Comparison of ENCODE assay signal across 8 mouse cellular contexts in the genomic region with DNA sequence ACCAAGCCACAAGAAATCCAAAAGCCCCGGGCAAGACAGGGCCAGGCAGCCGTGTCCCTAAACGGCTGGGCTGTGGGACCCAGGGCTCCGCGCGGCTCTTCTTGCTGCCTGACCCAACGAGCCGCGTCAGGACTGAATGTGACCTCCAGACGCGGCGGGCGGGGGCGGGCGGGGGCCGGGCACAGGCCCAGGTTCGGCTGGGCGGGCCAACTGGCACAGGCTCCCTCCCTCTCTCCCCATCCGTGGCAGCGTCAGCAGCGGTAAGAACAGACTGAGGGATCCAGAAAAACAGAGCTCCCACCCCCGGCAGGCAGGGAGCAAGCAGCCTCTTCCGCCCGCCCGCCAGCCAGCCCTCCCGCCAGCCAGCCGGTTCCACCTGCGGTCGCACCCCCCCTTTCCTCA. TPM values are rescaled to one million over a fixed set of nuclear protein-coding genes. Genes with fewer than 3 reads are reported as not detected.
A peak's percentile ranks its signal among the peaks of the same experiment; 100 is the strongest.
DNase-seq lines count a peak whose midpoint lies in the region; ATAC-seq and TF ChIP-seq lines count a peak whose summit lies in the region.

No protein-coding gene starts in this region.

- TF ChIP-seq CTCF in spleen, adult 2 months (IDR thresholded peaks at IDR 0.05; ENCODE audit: extremely low read depth, insufficient read depth, insufficient read length, insufficient replicate concordance): no peak
- TF ChIP-seq CTCF in liver, adult 2 months (IDR thresholded peaks at IDR 0.05; ENCODE audit: low read depth, low read length): no peak
- peak; percentile 1; the same call in 1 of the 2 replicates for TF ChIP-seq CTCF in midbrain, postnatal 0 days (IDR thresholded peaks at IDR 0.05)
- no peak for TF ChIP-seq CTCF in testis, adult 2 months (IDR thresholded peaks at IDR 0.05; ENCODE audit: control insufficient read depth, insufficient read depth, insufficient replicate concordance, low read depth, low read length)

- DNase-seq in spleen, adult 2 months (ENCODE audit: low read depth in 1 of 2, low spot score in 2 of 2): peak in 1 of 2 experiments; percentile 23
- DNase-seq in spleen, adult 12 weeks (ENCODE audit: low spot score): no peak
- peak; percentile 70 for DNase-seq in forebrain, embryonic 11.5 days (ENCODE audit: low spot score)
- DNase-seq in kidney, postnatal 10 days: peak; percentile 83
- peak; percentile 62 for DNase-seq in liver, adult 2 months (ENCODE audit: extremely low read depth, low read depth, low spot score)
- peak; percentile 81 for DNase-seq in midbrain, postnatal 0 days (ENCODE audit: low spot score)

- no peak for ATAC-seq in forebrain, embryonic 11.5 days (replicated peaks; ENCODE audit: low FRiP score)
- peak; percentile 67 for ATAC-seq in heart, embryonic 15.5 days (replicated peaks; ENCODE audit: insufficient number of reproducible peaks, insufficient read depth, low FRiP score, low read depth)
- peak; percentile 47; the same call in 1 of the 2 replicates for ATAC-seq in midbrain, postnatal 0 days (ENCODE audit: low FRiP score)

- no peaks in the 10 kb centered on the region for H3K27me3 ChIP-seq in spleen, adult 2 months (ENCODE audit: control insufficient read depth, insufficient read depth, low read length)
- H3K27me3 ChIP-seq in forebrain, embryonic 11.5 days (ENCODE audit: control insufficient read depth, insufficient read depth, low read length): no peaks in the 10 kb centered on the region
- H3K27me3 ChIP-seq in heart, embryonic 15.5 days: no peaks in the 10 kb centered on the region
- H3K27me3 ChIP-seq in liver, adult 2 months (ENCODE audit: control insufficient read depth, insufficient read depth, low read length): no peaks in the 10 kb centered on the region
- H3K27me3 ChIP-seq in midbrain, postnatal 0 days (ENCODE audit: insufficient read depth, low read length): no peaks in the 10 kb centered on the region
- H3K27me3 ChIP-seq in testis, adult 2 months (ENCODE audit: control insufficient read depth, insufficient read depth, low read length): no peaks in the 10 kb centered on the region

- 3% methylated on average over 26 of the region's 29 CpGs for WGBS in spleen, adult 2 months
- WGBS in forebrain, embryonic 11.5 days: 2% methylated on average over 21 of the region's 29 CpGs
- under 1% methylated on average over 28 of the region's 29 CpGs for WGBS in heart, embryonic 15.5 days
- 8% methylated on average over 27 of the region's 29 CpGs for whole genome bisulfite sequencing in liver, adult 2 months
- 4% methylated on average over 23 of the region's 29 CpGs for WGBS in midbrain, postnatal 0 days

- no peaks in the 10 kb centered on the region; the same call in 1 of the 2 replicates for H3K79me2 ChIP-seq in liver, adult 2 months (ENCODE audit: control insufficient read depth, insufficient read depth, low read length)

- no peak for TF ChIP-seq POLR2A in spleen, adult 2 months (IDR thresholded peaks at IDR 0.05; ENCODE audit: low read depth, low read length)
- TF ChIP-seq POLR2A in liver, adult 2 months (IDR thresholded peaks at IDR 0.05; ENCODE audit: extremely low read depth, insufficient read depth, low read length): no peak
- TF ChIP-seq POLR2A in testis, adult 2 months (IDR thresholded peaks at IDR 0.05; ENCODE audit: control insufficient read depth, low read depth, low read length): no peak

- H3K4me2 ChIP-seq in forebrain, embryonic 11.5 days (ENCODE audit: low read depth, low read length, severe bottlenecking): peak overlapping the region; percentile 53
- H3K4me2 ChIP-seq in heart, embryonic 15.5 days: peak overlapping the region; percentile 75
- peak overlapping the region; percentile 57 for H3K4me2 ChIP-seq in midbrain, postnatal 0 days (ENCODE audit: low read depth, low read length, poor library complexity, severe bottlenecking)

- no peaks in the 10 kb centered on the region for H3K9me3 ChIP-seq in forebrain, embryonic 11.5 days (ENCODE audit: control insufficient read depth, low read length)
- no peaks in the 10 kb centered on the region for H3K9me3 ChIP-seq in heart, embryonic 15.5 days (replicated peaks)
- no peaks in the 10 kb centered on the region for H3K9me3 ChIP-seq in midbrain, postnatal 0 days (ENCODE audit: low read length)

- H3K4me3 ChIP-seq in spleen, adult 2 months (ENCODE audit: extremely low read depth, insufficient read depth, insufficient read length): peak overlapping the region; percentile 45; the same call in 1 of the 2 replicates
- peak overlapping the region; percentile 19 for H3K4me3 ChIP-seq in forebrain, embryonic 11.5 days (ENCODE audit: low read depth, low read length)
- peak overlapping the region; percentile 46 for H3K4me3 ChIP-seq in heart, embryonic 15.5 days
- H3K4me3 ChIP-seq in liver, adult 2 months (ENCODE audit: insufficient read depth, low read depth, low read length): peak overlapping the region; percentile 56
- H3K4me3 ChIP-seq in midbrain, postnatal 0 days (ENCODE audit: low read depth, low read length): peak overlapping the region; percentile 28
- H3K4me3 ChIP-seq in testis, adult 2 months (ENCODE audit: control insufficient read depth, low read depth, low read length): peak overlapping the region; percentile 14; the same call in 1 of the 2 replicates

- peak overlapping the region; percentile 53 for H3K9ac ChIP-seq in forebrain, embryonic 11.5 days (ENCODE audit: low read length)
- peak overlapping the region; percentile 43 for H3K9ac ChIP-seq in heart, embryonic 15.5 days
- peak overlapping the region; percentile 63 for H3K9ac ChIP-seq in liver, adult 2 months (ENCODE audit: low read depth, low read length)
- H3K9ac ChIP-seq in midbrain, postnatal 0 days (replicated peaks; ENCODE audit: low read length, poor library complexity, severe bottlenecking): peak overlapping the region; percentile 57

- peak overlapping the region; percentile 26; the same call in 1 of the 2 replicates for H3K27ac ChIP-seq in spleen, adult 2 months (ENCODE audit: insufficient read depth, low read length)
- no peak overlapping the region for H3K27ac ChIP-seq in forebrain, embryonic 11.5 days (ENCODE audit: low read depth, low read length)
- peak overlapping the region; percentile 82 for H3K27ac ChIP-seq in heart, embryonic 15.5 days
- H3K27ac ChIP-seq in liver, adult 2 months (replicated peaks; ENCODE audit: insufficient read depth, low read depth, low read length): peak overlapping the region; percentile 80
- H3K27ac ChIP-seq in midbrain, postnatal 0 days (ENCODE audit: low read depth, low read length): peak overlapping the region; percentile 58
- H3K27ac ChIP-seq in testis, adult 2 months (ENCODE audit: control insufficient read depth, insufficient read depth, low read depth, low read length): no peak overlapping the region

- H3K36me3 ChIP-seq in spleen, adult 2 months (ENCODE audit: control insufficient read depth, insufficient read depth, low read length): peaks cover 7% of the 10 kb centered on the region
- H3K36me3 ChIP-seq in forebrain, embryonic 11.5 days (ENCODE audit: control insufficient read depth, insufficient read depth, low read length): peaks cover 4% of the 10 kb centered on the region
- H3K36me3 ChIP-seq in heart, embryonic 15.5 days: peaks cover 5% of the 10 kb centered on the region; the same call in 1 of the 2 replicates
- H3K36me3 ChIP-seq in liver, adult 2 months (ENCODE audit: control insufficient read depth, insufficient read depth, low read length): no peaks in the 10 kb centered on the region; the same call in 1 of the 2 replicates
- peaks cover 7% of the 10 kb centered on the region for H3K36me3 ChIP-seq in midbrain, postnatal 0 days (ENCODE audit: insufficient read depth, low read length)
- H3K36me3 ChIP-seq in testis, adult 2 months (ENCODE audit: control insufficient read depth, insufficient read depth, low read length): no peaks in the 10 kb centered on the region

- H3K4me1 ChIP-seq in spleen, adult 2 months (ENCODE audit: control insufficient read depth, insufficient read depth, insufficient read length): peaks cover 56% of the 10 kb centered on the region
- peaks cover 29% of the 10 kb centered on the region for H3K4me1 ChIP-seq in forebrain, embryonic 11.5 days (replicated peaks; ENCODE audit: control insufficient read depth, insufficient read depth, low read length)
- H3K4me1 ChIP-seq in heart, embryonic 15.5 days (replicated peaks): peaks cover 89% of the 10 kb centered on the region
- peaks cover 29% of the 10 kb centered on the region for H3K4me1 ChIP-seq in liver, adult 2 months (ENCODE audit: control insufficient read depth, insufficient read depth, low read length)
- H3K4me1 ChIP-seq in midbrain, postnatal 0 days (ENCODE audit: insufficient read depth, low read length): peaks cover 14% of the 10 kb centered on the region
- peaks cover 2% of the 10 kb centered on the region for H3K4me1 ChIP-seq in testis, adult 2 months (ENCODE audit: control insufficient read depth, insufficient read depth, low read length)

RNA-seq across cellular contexts. Expression of a gene that starts 55.2 kb away (rescaled TPM):
- polyA plus RNA-seq in spleen, adult 2 months (2012; rRNA removed): 0.54 and 0.93 TPM in 2 replicates
- 4.5 and 6.0 TPM in 2 replicates for polyA plus RNA-seq in forebrain, embryonic 11.5 days (2014; fragmentation: Nextera tagmentation; extraction: Ambion mirVana)
- polyA plus RNA-seq in heart, embryonic 15.5 days (2015; fragmentation: Nextera tagmentation; extraction: Ambion mirVana): 1.3 and 2.3 TPM in 2 replicates
- total RNA-seq in liver, adult 2 months (2014; rRNA removed): not detected in 2 replicates
- 0.22 and 0.24 TPM in 2 replicates for polyA plus RNA-seq in liver, adult 2 months (2012; rRNA removed)
- 6.1 and 10.6 TPM in 2 replicates for total RNA-seq in midbrain, postnatal 0 days (2014; rRNA removed)
- polyA plus RNA-seq in midbrain, postnatal 0 days (2015; fragmentation: Nextera tagmentation; extraction: Ambion mirVana): 7.2 and 8.6 TPM in 2 replicates
- polyA plus RNA-seq in testis, adult 2 months (2012; rRNA removed): 0.19 and 0.76 TPM in 2 replicates

Comparison
In these comparisons a context has a peak if more than half of its experiments do, and no peak if none do; other contexts are left out.
1. H3K27ac ChIP-seq: peak in spleen, adult 2 months (single experiment), heart, embryonic 15.5 days (single experiment), liver, adult 2 months (single experiment) and midbrain, postnatal 0 days (single experiment); none in forebrain, embryonic 11.5 days (single experiment) and testis, adult 2 months (single experiment).
2. Peak in every context shown above with its lines, with median percentiles within 50 percentile points of each other: H3K4me3 ChIP-seq, H3K4me2 ChIP-seq and H3K9ac ChIP-seq.